Mouse (Mus musculus) megakaryocyte-erythroid progenitor cell, adult 5-6 weeks (primary cell): Measurements from ENCODE around the gene Inhbb. TPM values are rescaled to one million over a fixed set of nuclear protein-coding genes. Genes with fewer than 3 reads are reported as not detected.

Experiments used
- ATAC-seq: replicated peaks from 2 replicates; pipeline ENCODE4 v1.8.0; 2016; ENCODE audit warnings: mild to moderate bottlenecking, inconsistent platforms; ENCODE audit not compliant: severe bottlenecking, poor library complexity, low FRiP score, low TSS enrichment
- total RNA-seq, 2 experiments: library from RNA; stranded (forward) in 1 of 2; stranded (reverse) in 1 of 2; fragments of 200-1000, 215-1000 nt in 1 of 2; fragments of >200 nt in 1 of 2; fragmentation: Nextera tagmentation in 1 of 2; gene quantifications; 2 replicates each; pipeline ENCODE4 v1.2.3; 2014 to 2017

The Inhbb gene
- not detected in 2 replicates for total RNA-seq (2014; fragmentation: Nextera tagmentation)
- total RNA-seq (2017), result not detected in 2 replicates

GRCm38 (mm10) chr1:119421576-119422421 lies at the start of gene Inhbb:
Gene Inhbb, minus strand, starts transcription at chr1:119422248.
- ATAC-seq, result no peak

- ATAC-seq, result peak; percentile 86
Measured at GRCm38 (mm10) chr1:119463386-119463785, 41.3 kb upstream of the Inhbb start.

GRCm38 (mm10) chr1:119460062-119460461 lies 38.0 kb upstream of the Inhbb start:
- no peak for ATAC-seq

GRCm38 (mm10) chr1:119457993-119458605 lies 36.1 kb upstream of the Inhbb start:
- ATAC-seq, result 0 out of 2 replicates have a peak, but pooled peaks have one; percentile 45

GRCm38 (mm10) chr1:119457528-119457855 lies 35.4 kb upstream of the Inhbb start:
- ATAC-seq, result no peak

GRCm38 (mm10) chr1:119456671-119457527 lies 34.9 kb upstream of the Inhbb start:
- ATAC-seq, result no peak

GRCm38 (mm10) chr1:119453731-119454130 lies 31.7 kb upstream of the Inhbb start:
- no peak for ATAC-seq

- ATAC-seq, result no peak
Measured at GRCm38 (mm10) chr1:119451417-119451816, 29.4 kb upstream of the Inhbb start.

GRCm38 (mm10) chr1:119450651-119451345 lies 28.8 kb upstream of the Inhbb start:
- ATAC-seq, result no peak

- ATAC-seq, result no peak
Measured at GRCm38 (mm10) chr1:119446753-119447283, 24.8 kb upstream of the Inhbb start.

GRCm38 (mm10) chr1:119443591-119444350 lies 21.7 kb upstream of the Inhbb start:
- ATAC-seq, result no peak

GRCm38 (mm10) chr1:119442901-119443300 lies 20.9 kb upstream of the Inhbb start:
- ATAC-seq, result no peak

GRCm38 (mm10) chr1:119438105-119438637 lies 16.1 kb upstream of the Inhbb start:
- no peak for ATAC-seq

GRCm38 (mm10) chr1:119437401-119437800 lies 15.4 kb upstream of the Inhbb start:
- ATAC-seq, result no peak

- no peak for ATAC-seq
Measured at GRCm38 (mm10) chr1:119424141-119424860, 2.3 kb upstream of the Inhbb start.

GRCm38 (mm10) chr1:119423510-119423909 lies 1.5 kb upstream of the Inhbb start:
- ATAC-seq, result no peak

GRCm38 (mm10) chr1:119422460-119423015 lies 490 bp upstream of the Inhbb start:
- ATAC-seq, result no peak
